Mouse (Mus musculus) spleen, adult 2 months (tissue): Measurements from ENCODE around the gene Ccser1.

Source experiments
- CTCF ChIP-seq: fragments of 200-500 bp; IDR thresholded peaks from 2 replicates; pipeline ENCODE4 v1.5.1; 2011; ENCODE audit warnings: mild to moderate bottlenecking, inconsistent platforms; ENCODE audit not compliant: insufficient read depth, insufficient read length, insufficient replicate concordance; ENCODE audit errors: extremely low read depth
- POLR2A ChIP-seq: fragments of 200-500 bp; IDR thresholded peaks from 2 replicates; pipeline ENCODE4 v1.6.1; 2011; ENCODE audit warnings: low read depth, low read length, inconsistent platforms

GRCm38 (mm10) chr6:61203344-61203743 lies 23.2 kb downstream of the Ccser1 start:
- no peak for TF ChIP-seq POLR2A
- no peak for TF ChIP-seq CTCF
